Mouse (Mus musculus) hindbrain, embryonic 14.5 days (tissue): ENCODE data around the gene Adora1. TPM values are rescaled to one million over a fixed set of nuclear protein-coding genes. Genes with fewer than 3 reads are reported as not detected.

Source experiments
- ATAC-seq: fragments of 200-750 bp; cut with Nextera tagmentation; 2 replicates; pipeline ENCODE4 v1.8.0; 2017; ENCODE audit warnings: moderate number of reproducible peaks, mild to moderate bottlenecking, moderate TSS enrichment, moderate library complexity; ENCODE audit not compliant: low FRiP score
- DNase-seq: peaks from one replicate; pipeline ENCODE4 v3.0.0-alpha.2; 2015; ENCODE audit warnings: low spot score
- H3K27ac ChIP-seq: fragments of 300-500 bp; sonication (generic); 2 replicates; pipeline ENCODE4 v1.5.1; 2014; ENCODE audit warnings: mild to moderate bottlenecking, moderate library complexity
- H3K27me3 ChIP-seq: fragments of 300-500 bp; sonication (generic); 2 replicates; pipeline ENCODE4 v1.6.1; 2014; ENCODE audit warnings: mild to moderate bottlenecking, low read length, mixed read lengths; ENCODE audit not compliant: control insufficient read depth, insufficient read depth
- H3K36me3 ChIP-seq: fragments of 300-500 bp; sonication (generic); replicated peaks from 2 replicates; pipeline ENCODE4 v1.6.1; 2014; ENCODE audit not compliant: control insufficient read depth, insufficient read depth
- H3K4me1 ChIP-seq: fragments of 300-500 bp; sonication (generic); replicated peaks from 2 replicates; pipeline ENCODE4 v1.6.1; 2014; ENCODE audit warnings: antibody characterized with exemption, low read length, mixed read lengths; ENCODE audit not compliant: control insufficient read depth, insufficient read depth
- H3K4me2 ChIP-seq: fragments of 300-500 bp; sonication (generic); replicated peaks from 2 replicates; pipeline ENCODE4 v1.6.1; 2014; ENCODE audit warnings: mild to moderate bottlenecking, moderate library complexity
- H3K4me3 ChIP-seq: fragments of 300-500 bp; sonication (generic); replicated peaks from 2 replicates; pipeline ENCODE4 v1.5.1; 2014; ENCODE audit warnings: mild to moderate bottlenecking, low read length
- H3K9ac ChIP-seq: fragments of 300-500 bp; sonication (generic); 2 replicates; pipeline ENCODE4 v1.6.1; 2014
- H3K9me3 ChIP-seq: fragments of 300-500 bp; sonication (generic); 2 replicates; pipeline ENCODE4 v1.6.1; 2016; ENCODE audit warnings: low read length; ENCODE audit not compliant: control insufficient read depth
- WGBS: fragments of 180-500 bp; shearing (Covaris S2); extraction: QIAGEN DNeasy Blood & Tissue Kit; methylation state at CpG from one replicate; pipeline ENCODE4 v1.1.7; 2014; 5-methylcytosine and 5-hydroxymethylcytosine counted together
- polyA plus RNA-seq: library from polyadenylated mRNA; unstranded; fragments of >200 nt; fragmentation: Nextera tagmentation; extraction: Ambion mirVana; gene quantifications from 2 replicates; pipeline ENCODE4 v1.2.1, GENCODE M21; 2014

The Adora1 gene
- polyA plus RNA-seq, 1 experiment from 2014 or later: 13.0 TPM

DNA sequence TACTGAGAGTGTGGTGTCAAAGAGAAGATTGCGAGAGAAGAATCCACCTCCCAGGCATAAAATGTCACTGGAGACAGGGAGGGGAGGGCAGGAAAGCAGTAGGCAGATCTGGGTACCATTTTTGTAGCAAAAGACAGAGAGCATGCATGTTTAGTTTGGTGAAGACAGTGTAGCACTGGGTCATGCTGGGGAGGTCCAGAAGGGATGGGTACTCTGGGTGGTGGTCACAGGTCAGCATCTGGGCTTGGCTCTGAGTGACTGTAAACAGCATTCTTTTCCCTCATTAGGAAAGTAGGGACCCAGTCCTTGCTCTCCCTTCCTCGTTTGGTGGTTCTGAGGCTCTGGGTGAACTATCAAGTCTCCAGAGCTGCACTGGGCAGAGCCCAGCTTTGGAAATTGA is 34.8 kb downstream of the Adora1 start:
- 81% methylated on average over 2 of the region's 2 CpGs for WGBS
- no peak for DNase-seq
- Histone ChIP-seq H3K9me3 (no peaks in the 10 kb centered on the region), H3K4me2 (no peak overlapping the region), H3K4me3 (no peak overlapping the region), H3K27ac (no peak overlapping the region), H3K9ac (no peak overlapping the region), H3K4me1 (0 out of 2 replicates have a peak, but pooled peaks cover 2% of the 10 kb centered on the region), H3K27me3 (no peaks in the 10 kb centered on the region), H3K36me3 (no peaks in the 10 kb centered on the region)
- ATAC-seq: no peak

DNA sequence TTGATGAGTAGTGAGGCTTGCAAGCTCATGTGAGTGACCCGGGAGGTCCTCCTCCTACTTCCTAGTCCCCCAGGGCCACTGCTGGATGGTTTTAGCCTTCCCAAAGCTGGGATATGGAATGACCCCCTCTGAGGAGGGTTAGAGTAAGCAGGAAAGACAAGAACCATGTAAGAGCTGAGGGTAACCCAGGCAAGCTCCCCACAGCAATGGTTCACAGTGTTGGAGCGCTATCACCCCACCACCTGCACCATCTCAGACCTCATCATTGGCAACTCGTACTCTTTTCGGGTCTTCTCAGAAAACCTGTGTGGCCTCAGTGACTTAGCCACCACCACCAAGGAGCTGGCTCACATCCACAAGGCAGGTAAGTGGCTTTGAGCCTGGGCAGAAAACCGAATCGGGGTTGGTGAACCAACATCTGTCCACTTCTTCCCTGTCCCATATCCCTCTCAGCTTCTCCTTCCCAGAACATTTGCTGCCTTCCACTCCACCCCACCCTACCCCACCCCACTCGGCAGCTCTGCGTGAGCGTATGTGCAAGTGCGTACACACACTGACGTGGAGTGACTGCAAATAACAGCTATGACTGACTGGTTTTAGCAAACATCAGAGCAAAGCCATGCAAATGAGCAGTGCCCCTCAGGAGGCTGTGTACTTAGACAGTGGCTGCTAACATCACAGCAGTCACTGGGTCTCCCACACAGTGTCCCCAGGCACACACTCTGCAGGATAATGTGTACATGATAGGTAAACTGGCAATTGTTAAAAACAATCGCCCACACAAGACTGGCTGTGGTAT is 36.8 kb downstream of the Adora1 start:
- Histone ChIP-seq H3K4me3 (no peak overlapping the region), H3K4me1 (0 out of 2 replicates have a peak, but pooled peaks cover 4% of the 10 kb centered on the region), H3K27ac (no peak overlapping the region), H3K9ac (no peak overlapping the region), H3K9me3 (no peaks in the 10 kb centered on the region), H3K4me2 (no peak overlapping the region), H3K36me3 (no peaks in the 10 kb centered on the region), H3K27me3 (no peaks in the 10 kb centered on the region)
- DNase-seq: no peak
- 82% methylated on average over 12 of the region's 12 CpGs for WGBS
- ATAC-seq: no peak

DNA sequence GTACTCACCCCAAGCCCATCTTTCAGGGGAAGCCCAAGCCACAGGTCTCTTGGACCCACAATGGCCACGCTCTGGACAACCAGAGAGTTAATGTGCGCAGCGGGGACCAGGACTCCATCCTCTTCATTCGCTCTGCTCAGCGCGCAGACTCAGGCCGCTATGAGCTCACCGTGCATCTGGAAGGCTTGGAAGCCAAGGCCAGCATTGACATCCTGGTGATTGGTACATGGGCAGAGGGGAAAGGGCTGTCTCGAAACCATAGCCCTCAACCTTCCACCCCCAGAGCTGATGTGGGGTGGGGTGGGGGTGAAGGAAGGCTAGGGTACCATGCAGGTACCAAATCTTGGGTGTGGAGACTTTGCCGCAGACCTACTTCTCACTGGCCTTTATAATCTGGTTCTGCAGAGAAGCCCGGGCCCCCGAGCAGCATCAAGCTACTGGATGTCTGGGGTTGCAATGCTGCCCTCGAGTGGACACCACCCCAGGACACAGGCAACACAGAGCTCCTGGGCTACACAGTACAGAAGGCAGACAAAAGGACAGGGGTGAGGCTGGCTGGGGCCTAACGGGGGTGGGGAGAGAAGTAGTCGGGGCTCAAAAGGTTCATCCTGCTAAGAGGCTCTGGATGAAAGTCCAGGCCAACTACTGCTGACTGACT is 37.8 kb downstream of the Adora1 start:
- no peak overlapping the region for H3K4me2 ChIP-seq
- 0 out of 2 replicates have a peak, but pooled peaks cover 4% of the 10 kb centered on the region for H3K4me1 ChIP-seq
- H3K27me3 ChIP-seq: no peaks in the 10 kb centered on the region
- H3K9me3 ChIP-seq: no peaks in the 10 kb centered on the region
- no peak overlapping the region for H3K9ac ChIP-seq
- WGBS: 80% methylated on average over 15 of the region's 15 CpGs
- DNase-seq: no peak
- H3K36me3 ChIP-seq: no peaks in the 10 kb centered on the region
- ATAC-seq: no peak
- no peak overlapping the region for H3K27ac ChIP-seq
- H3K4me3 ChIP-seq: no peak overlapping the region

DNA sequence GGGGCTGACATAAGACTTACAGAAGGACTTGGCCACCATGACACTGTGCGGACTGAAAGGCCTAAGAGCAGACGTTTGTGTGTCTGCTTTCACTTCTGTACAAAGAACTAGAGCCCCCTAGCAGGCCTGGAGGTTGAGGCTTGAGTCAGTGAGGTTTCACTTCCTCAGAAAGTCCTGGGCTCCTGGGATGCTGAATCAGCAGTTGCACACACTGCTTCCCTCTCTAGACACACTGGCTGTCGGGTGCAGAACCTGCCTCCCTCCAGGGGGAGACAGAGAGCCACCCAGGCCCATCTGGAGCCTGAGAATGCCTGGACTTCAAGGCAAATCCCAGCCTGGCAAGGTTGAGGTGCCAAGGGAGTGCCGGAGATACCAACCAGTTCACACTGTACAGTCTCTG is 38.8 kb downstream of the Adora1 start:
- H3K9ac ChIP-seq: no peak overlapping the region
- 79% methylated on average over 4 of the region's 4 CpGs for WGBS
- no peak overlapping the region for H3K4me2 ChIP-seq
- 0 out of 2 replicates have a peak, but pooled peaks cover 4% of the 10 kb centered on the region for H3K4me1 ChIP-seq
- DNase-seq: no peak
- no peaks in the 10 kb centered on the region for H3K36me3 ChIP-seq
- no peak overlapping the region for H3K27ac ChIP-seq
- H3K9me3 ChIP-seq: no peaks in the 10 kb centered on the region
- ATAC-seq: no peak
- no peak overlapping the region for H3K4me3 ChIP-seq
- H3K27me3 ChIP-seq: no peaks in the 10 kb centered on the region

DNA sequence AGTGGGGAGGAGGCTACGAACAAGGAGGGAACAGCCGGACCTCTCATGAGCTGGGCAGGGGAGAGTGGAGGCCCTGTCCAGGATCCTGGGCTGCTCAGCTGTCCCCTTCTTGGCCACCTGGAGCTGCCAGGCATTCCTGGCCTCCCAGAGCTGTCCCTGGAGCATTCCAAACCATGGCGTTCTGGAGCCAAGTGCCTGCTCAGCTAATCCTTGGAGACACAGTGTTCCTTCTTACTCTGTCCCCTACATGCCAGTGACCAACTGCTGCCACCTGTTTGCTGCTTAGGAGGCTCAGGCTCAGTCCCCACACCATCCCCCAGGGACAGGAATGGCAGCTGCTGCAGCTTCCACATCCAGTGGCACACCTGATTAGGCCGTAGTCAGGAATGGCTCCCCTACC is 39.3 kb downstream of the Adora1 start:
- Histone ChIP-seq H3K27me3 (no peaks in the 10 kb centered on the region), H3K36me3 (no peaks in the 10 kb centered on the region), H3K4me1 (0 out of 2 replicates have a peak, but pooled peaks cover 4% of the 10 kb centered on the region), H3K4me2 (no peak overlapping the region), H3K9ac (no peak overlapping the region), H3K4me3 (no peak overlapping the region), H3K9me3 (no peaks in the 10 kb centered on the region), H3K27ac (no peak overlapping the region)
- WGBS: 41% methylated on average over 4 of the region's 4 CpGs
- no peak for DNase-seq
- no peak for ATAC-seq

DNA sequence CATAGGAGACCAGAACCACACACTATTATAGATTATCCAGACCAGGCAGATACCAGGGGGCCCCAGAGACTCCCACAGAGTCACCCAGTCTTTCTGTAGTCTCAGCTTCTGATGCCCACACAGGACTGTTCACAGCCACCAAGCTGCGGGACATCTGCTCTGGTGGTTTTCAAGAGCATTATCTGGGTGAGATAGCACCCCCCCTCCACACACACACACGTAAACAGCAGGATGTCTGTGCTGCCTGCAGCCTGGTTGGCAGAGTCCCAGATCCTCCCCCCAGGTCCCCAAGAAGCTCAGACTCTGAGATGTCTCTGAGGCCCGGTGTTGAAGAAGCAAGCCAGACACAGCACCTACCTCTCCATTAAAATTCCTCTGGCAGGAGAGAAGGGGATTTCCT is 39.7 kb downstream of the Adora1 start:
- Histone ChIP-seq H3K27ac (no peak overlapping the region), H3K9me3 (no peaks in the 10 kb centered on the region), H3K4me2 (no peak overlapping the region), H3K9ac (no peak overlapping the region), H3K27me3 (no peaks in the 10 kb centered on the region), H3K4me1 (0 out of 2 replicates have a peak, but pooled peaks cover 4% of the 10 kb centered on the region), H3K4me3 (no peak overlapping the region), H3K36me3 (no peaks in the 10 kb centered on the region)
- no peak for ATAC-seq
- WGBS: 59% methylated on average over 3 of the region's 3 CpGs
- DNase-seq: no peak

DNA sequence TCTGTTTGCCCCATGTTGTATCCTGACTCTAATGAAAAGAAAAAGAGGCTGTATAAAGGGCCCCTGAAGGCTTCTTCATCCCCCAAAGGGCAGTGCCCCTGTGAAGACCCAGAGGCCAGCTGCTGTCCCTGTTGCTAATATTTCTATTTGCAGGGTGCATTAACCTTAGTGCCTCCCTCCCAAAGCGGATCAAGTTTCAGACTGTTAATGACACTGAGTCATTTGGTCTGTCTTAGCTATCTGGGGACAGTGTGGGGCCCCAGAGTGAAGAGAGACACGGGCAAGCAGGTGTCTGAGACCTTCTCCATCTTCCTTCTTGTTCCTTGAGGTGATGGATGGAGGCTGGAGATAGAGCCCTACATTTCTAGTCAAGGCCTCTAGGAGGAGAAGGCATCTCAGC is 40.1 kb downstream of the Adora1 start:
- no peak overlapping the region for H3K4me3 ChIP-seq
- WGBS: 65% methylated on average over 2 of the region's 2 CpGs
- ATAC-seq (no peak), DNase-seq (no peak)
- H3K9me3 ChIP-seq: no peaks in the 10 kb centered on the region
- no peaks in the 10 kb centered on the region for H3K27me3 ChIP-seq
- H3K4me2 ChIP-seq: no peak overlapping the region
- H3K9ac ChIP-seq: no peak overlapping the region
- 0 out of 2 replicates have a peak, but pooled peaks cover 4% of the 10 kb centered on the region for H3K4me1 ChIP-seq
- no peaks in the 10 kb centered on the region for H3K36me3 ChIP-seq
- no peak overlapping the region for H3K27ac ChIP-seq

DNA sequence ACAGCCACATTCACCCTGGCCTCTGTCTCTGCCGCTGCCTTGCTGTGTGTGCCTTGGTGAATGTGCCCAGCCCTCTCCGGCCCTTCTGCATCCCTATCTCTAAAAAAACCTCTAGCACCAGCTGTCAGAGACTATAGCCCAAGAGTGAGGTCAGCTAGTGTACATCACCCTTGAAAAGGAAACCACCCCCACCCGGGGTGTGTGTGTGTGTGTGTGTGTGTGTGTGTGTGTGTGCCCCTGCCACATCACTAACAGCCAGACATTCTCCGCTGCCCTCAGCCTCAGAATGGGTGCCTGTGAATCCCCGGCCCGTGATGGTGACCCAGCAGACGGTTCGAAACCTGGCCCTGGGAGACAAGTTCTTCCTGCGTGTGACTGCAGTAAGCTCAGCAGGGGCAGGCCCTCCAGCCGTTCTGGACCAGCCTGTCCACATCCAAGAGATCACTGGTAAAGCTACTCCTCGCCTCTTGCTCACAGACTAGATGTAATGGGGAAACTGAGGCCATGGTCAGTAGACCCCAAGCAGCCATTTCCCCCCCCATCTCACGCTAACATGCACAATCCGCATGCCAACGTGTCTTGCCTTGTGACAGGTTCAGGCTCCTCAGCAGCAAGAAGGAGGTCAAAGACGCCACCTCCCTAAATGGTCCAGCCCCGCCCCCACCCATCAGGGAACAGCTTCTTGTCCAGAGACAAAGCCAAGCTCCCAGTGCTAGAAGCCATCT is 40.8 kb downstream of the Adora1 start:
- no peak overlapping the region for H3K4me3 ChIP-seq
- DNase-seq: no peak
- H3K27ac ChIP-seq: no peak overlapping the region
- H3K4me2 ChIP-seq: no peak overlapping the region
- no peaks in the 10 kb centered on the region for H3K27me3 ChIP-seq
- no peaks in the 10 kb centered on the region for H3K36me3 ChIP-seq
- 69% methylated on average over 16 of the region's 16 CpGs for WGBS
- H3K9me3 ChIP-seq: no peaks in the 10 kb centered on the region
- H3K9ac ChIP-seq: no peak overlapping the region
- ATAC-seq: no peak
- H3K4me1 ChIP-seq: 0 out of 2 replicates have a peak, but pooled peaks cover 4% of the 10 kb centered on the region

DNA sequence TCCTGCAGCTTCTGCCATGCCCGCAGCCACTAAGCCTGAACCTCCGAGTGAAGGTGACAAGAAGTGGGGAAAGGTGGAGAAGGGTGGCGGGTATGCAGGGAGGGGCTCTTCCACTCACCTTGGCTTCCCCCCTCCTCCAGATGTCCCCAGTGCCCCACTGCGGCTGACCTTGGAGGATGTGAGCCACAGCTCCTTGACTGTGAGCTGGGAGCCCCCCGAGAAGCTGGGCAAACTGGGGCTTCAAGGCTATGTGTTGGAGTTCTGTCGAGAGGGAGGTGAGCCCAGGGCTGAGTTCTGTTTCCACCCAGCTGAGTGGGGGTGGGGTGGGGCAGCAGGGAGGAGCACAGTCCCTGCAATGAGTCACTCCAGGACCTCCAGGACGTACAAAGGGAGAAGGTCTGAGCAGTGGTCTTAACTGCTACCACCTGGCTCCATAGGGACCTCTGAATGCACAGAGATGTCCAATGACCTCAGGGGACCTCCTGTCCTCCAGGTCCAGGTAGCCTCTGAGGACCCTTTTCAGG is 41.5 kb downstream of the Adora1 start:
- no peak for DNase-seq
- Histone ChIP-seq H3K9me3 (no peaks in the 10 kb centered on the region), H3K27me3 (no peaks in the 10 kb centered on the region), H3K4me3 (no peak overlapping the region), H3K27ac (no peak overlapping the region), H3K4me1 (peaks cover 8% of the 10 kb centered on the region; the same call in 1 of the 2 replicates), H3K4me2 (no peak overlapping the region), H3K9ac (no peak overlapping the region), H3K36me3 (no peaks in the 10 kb centered on the region)
- 77% methylated on average over 6 of the region's 7 CpGs for WGBS
- no peak for ATAC-seq
